Mouse (Mus musculus): ENCODE data around the gene Zfp740. TPM values are rescaled to one million over a fixed set of nuclear protein-coding genes. Genes with fewer than 3 reads are reported as not detected.
A peak's percentile ranks its signal among the peaks of the same experiment; 100 is the strongest.

Zfp740 gene
- polyA plus RNA-seq, 1 experiment from 2014 or later: 64.9 TPM

DNA sequence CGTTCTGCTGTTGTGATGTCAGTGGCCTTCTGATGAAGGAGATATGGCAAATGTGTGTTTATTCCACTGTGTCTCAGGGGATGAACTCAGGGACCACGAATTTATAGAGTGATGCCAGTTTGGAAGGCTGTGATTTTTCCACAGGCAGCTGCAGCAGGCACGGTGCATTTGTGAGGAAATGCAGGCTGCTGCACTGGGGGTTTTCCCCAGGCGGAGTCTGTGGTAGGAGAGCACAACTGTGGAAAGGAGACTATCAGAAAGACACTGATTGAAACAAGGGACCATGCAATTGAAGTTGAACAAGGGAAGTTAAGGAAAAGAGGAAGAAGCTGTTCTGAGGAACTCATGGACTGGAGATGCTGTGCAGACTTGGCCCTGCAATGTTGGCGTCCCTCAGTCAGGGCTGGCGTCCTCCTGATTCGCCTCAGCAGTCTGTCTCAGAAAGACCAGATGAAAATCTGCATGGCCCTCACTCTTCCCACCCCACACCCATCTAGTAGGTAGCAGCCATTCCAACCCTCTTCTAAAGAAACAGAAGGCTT lies 10.7 kb upstream of the Zfp740 start:
- no peak for DNase-seq (ENCODE audit: low spot score)

DNA sequence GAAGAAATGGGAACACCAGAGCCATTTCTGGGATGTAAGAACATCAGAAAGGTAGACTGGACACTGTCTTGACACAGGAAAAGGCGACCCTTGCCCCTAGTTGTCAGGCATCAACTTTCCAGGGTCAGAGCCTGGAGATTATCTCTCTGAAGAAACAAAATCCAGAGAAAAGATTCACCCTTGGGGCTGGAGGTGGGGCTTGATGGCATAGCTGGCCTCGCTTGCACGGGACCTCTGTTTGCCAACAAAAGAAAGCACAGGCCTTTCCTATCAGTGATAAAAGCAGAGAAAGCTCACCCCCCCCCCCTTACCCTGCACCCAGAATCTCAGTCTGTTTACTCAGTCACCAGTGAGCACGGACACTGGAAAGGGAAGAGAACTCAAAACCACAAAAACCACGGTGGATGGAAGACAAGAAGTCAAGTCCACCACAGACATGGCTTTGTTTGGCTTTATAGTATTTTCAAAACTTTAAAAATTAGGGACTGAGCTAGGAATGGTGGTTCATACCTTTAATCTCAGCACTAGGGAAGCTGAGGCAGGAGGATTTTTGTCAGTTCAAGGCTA lies 10.1 kb upstream of the Zfp740 start:
- DNase-seq (ENCODE audit: low spot score): no peak

GRCm38 (mm10) chr15:102193652-102194051 lies 9.4 kb upstream of the Zfp740 start:
- no peak for DNase-seq (ENCODE audit: low spot score)

- no peak for DNase-seq (ENCODE audit: low spot score)
Measured at GRCm38 (mm10) chr15:102194439-102194838, 8.6 kb upstream of the Zfp740 start.

- no peak for DNase-seq (ENCODE audit: low spot score)
Measured at GRCm38 (mm10) chr15:102195373-102195772, 7.7 kb upstream of the Zfp740 start.

GRCm38 (mm10) chr15:102198841-102199240 lies 4.2 kb upstream of the Zfp740 start:
- DNase-seq (ENCODE audit: low spot score): no peak

- DNase-seq (ENCODE audit: low spot score): peak; percentile 76
Measured at GRCm38 (mm10) chr15:102203835-102204381, 859 bp downstream of the Zfp740 start.

DNA sequence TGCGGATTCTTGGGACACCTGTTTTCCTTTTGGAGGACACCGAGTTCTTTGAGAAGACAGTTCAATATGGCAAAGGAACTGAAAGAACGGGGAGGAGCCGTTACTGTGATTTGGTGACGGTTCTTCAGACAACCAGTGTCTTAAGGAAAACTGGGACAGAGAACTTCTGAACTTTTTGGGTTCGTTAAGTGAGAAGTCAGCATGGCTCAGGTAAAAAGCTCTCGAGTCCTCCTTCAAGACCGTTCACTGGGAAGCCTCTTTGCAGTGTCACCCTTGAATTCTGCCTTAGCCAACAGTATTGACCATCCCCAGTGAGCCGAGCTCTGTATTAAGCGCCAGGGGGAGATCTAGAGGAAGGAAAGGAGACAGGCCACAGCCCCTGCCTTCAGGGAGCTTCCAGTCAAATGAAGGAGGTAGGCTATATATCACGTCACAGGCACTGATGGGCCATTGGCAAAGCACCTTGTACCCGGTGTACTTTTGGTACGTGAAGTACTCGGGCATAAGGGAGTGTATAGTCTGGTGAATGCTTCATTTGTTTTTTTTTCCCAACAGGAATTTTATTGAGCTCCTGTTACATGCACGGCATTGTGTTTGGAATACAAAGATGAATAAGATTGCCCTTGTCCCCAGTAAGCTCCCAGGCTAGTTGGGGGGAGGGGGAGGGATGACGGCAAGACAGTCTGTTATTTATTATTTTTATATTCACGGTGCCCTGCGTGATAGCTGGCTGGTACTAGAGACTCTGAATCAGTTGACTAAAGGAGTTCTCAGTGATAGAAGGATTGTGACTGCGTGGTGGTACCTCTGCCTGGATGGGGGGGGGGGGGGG lies 1.8 kb downstream of the Zfp740 start, which contains the start of gene Csad:
Csad (minus strand) TSS at position 51 of the 832 bp plus-strand sequence.
- DNase-seq (ENCODE audit: low spot score): no peak

DNA sequence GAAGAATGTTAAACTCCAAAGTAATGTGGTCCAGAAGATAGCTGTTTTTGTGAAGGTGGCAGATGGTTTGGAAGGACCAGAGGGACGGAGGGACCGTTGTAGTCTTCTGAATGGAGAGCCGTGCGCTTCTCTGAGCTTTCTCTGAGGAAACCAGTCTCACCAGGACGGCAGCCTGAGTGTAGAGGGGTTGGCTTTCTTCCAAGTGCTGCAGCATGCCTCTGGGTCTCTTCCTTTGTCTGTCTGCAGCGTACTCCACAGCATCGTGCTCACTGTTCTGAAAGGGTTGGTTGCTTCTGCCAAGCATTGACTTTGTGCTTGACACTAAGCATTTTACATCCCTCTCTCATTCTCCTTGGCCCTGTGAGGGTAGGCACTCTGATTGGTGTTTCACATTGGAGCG lies 2.7 kb downstream of the Zfp740 start:
- DNase-seq (ENCODE audit: low spot score): no peak

- no peak for DNase-seq (ENCODE audit: low spot score)
Measured at GRCm38 (mm10) chr15:102207351-102207750, 4.3 kb downstream of the Zfp740 start.

DNA sequence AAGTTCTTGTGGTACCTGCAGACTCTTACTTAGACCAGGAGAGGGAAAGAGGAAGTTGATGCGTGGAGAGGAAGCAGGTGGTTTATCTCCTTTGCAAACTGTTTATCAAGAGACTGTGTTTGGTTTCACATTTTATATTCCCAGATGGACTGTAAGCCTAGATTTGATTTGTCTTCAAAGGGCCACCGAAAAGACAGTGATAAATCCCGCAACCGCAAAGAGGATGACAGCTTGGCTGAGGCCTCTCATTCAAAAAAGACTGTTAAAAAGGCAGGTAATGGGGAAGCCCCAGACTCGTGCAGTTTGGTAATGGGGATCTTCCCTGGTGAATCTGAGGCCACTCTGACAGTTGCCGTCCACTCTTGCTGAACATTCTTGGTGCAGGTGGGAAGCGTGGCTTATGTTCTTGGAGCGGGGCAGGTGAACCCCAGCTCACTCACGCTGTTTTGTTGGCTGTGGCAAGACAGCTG lies 5.1 kb downstream of the Zfp740 start:
- peak; percentile 16 for DNase-seq (ENCODE audit: low spot score)

GRCm38 (mm10) chr15:102209114-102209513 lies 6.1 kb downstream of the Zfp740 start:
- DNase-seq (ENCODE audit: low spot score): no peak

GRCm38 (mm10) chr15:102210816-102211215 lies 7.8 kb downstream of the Zfp740 start:
- no peak for DNase-seq (ENCODE audit: low spot score)

- no peak for DNase-seq (ENCODE audit: low spot score)
Measured at GRCm38 (mm10) chr15:102211895-102212294, 8.8 kb downstream of the Zfp740 start.

GRCm38 (mm10) chr15:102214132-102214531 lies 11.1 kb downstream of the Zfp740 start:
- DNase-seq (ENCODE audit: low spot score): no peak

DNA sequence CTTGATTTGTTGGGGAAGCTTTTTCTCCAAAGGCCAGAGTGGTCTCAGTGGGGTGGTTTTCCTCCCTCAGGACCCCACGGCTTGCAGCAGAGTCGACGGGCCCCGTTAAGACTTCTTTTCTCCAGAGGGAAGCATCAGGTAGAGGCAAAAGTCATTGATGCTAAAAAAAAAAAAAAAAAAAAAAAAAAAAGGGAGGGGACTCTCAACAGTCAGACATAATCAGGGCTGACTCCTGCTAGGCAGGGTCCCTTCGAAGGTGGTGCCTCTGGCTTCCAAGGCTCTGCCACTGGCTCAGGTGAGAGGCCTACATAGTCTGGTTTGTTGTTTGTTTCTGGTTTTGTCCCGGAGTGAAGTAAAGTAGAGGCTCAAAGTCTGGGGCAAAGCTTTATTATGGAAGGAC lies 12.6 kb downstream of the Zfp740 start:
- DNase-seq (ENCODE audit: low spot score): no peak

GRCm38 (mm10) chr15:102216459-102217228 lies 13.6 kb downstream of the Zfp740 start:
- DNase-seq (ENCODE audit: low spot score): no peak

- DNase-seq (ENCODE audit: low spot score): no peak
Measured at GRCm38 (mm10) chr15:102217325-102217724, 14.3 kb downstream of the Zfp740 start.

DNA sequence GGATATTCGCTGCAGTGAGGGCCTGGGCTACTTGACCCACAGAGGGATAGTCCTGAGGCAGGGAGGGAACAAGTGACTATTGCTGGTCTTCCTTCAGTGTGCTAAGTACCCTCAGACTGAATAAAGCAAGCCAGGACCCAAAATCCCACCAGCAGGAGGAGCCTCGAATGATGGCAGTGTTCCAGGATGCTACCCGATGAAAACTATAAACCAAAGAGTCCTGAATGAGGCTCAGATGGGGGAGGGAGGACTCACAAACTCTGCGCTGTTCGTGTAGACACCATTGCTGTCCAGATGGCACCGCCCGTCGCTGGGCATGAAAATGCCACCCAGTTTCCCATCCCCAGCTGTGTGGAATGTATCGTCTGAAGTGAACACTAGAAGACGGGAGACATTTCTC lies 19.3 kb downstream of the Zfp740 start:
- DNase-seq (ENCODE audit: low spot score): no peak

GRCm38 (mm10) chr15:102224186-102224991 lies 21.3 kb downstream of the Zfp740 start:
- DNase-seq (ENCODE audit: low spot score): peak; percentile 91
